Mouse (Mus musculus) midbrain, postnatal 0 days (tissue): ENCODE results near the gene Map4k5. TPM values are rescaled to one million over a fixed set of nuclear protein-coding genes. Genes with fewer than 3 reads are reported as not detected.

Experiments
- ATAC-seq: fragments of 200-750 bp; cut with Nextera tagmentation; 2 replicates; pipeline ENCODE4 v1.8.0; 2017; ENCODE audit warnings: moderate number of reproducible peaks, mild to moderate bottlenecking, moderate TSS enrichment, moderate library complexity; ENCODE audit not compliant: low FRiP score
- DNase-seq: peaks from one replicate; pipeline ENCODE4 v3.0.0-alpha.2; 2015; ENCODE audit warnings: low spot score
- H3K27ac ChIP-seq: fragments of 300-500 bp; sonication (generic); 2 replicates; pipeline ENCODE4 v1.5.1; 2014; ENCODE audit warnings: low read depth, mild to moderate bottlenecking, low read length, mixed read lengths
- H3K27me3 ChIP-seq: fragments of 300-500 bp; sonication (generic); 2 replicates; pipeline ENCODE4 v1.6.1; 2014; ENCODE audit warnings: low read length, control low read depth, mixed read lengths; ENCODE audit not compliant: insufficient read depth
- H3K36me3 ChIP-seq: fragments of 300-500 bp; sonication (generic); 2 replicates; pipeline ENCODE4 v1.6.1; 2014; ENCODE audit warnings: low read length, control low read depth, mixed read lengths; ENCODE audit not compliant: insufficient read depth
- H3K4me1 ChIP-seq: fragments of 300-500 bp; sonication (generic); 2 replicates; pipeline ENCODE4 v1.6.1; 2014; ENCODE audit warnings: mild to moderate bottlenecking, control low read depth, antibody characterized with exemption, low read length, mixed read lengths; ENCODE audit not compliant: insufficient read depth
- H3K4me2 ChIP-seq: fragments of 300-500 bp; sonication (generic); 2 replicates; pipeline ENCODE4 v1.6.1; 2014; ENCODE audit warnings: low read depth, mild to moderate bottlenecking, low read length, mixed read lengths; ENCODE audit not compliant: poor library complexity, severe bottlenecking
- H3K4me3 ChIP-seq: fragments of 300-500 bp; sonication (generic); 2 replicates; pipeline ENCODE4 v1.5.1; 2014; ENCODE audit warnings: low read depth, mild to moderate bottlenecking, low read length, moderate library complexity
- H3K9ac ChIP-seq: fragments of 300-500 bp; sonication (generic); replicated peaks from 2 replicates; pipeline ENCODE4 v1.6.1; 2014; ENCODE audit warnings: mild to moderate bottlenecking, low read length, moderate library complexity, mixed read lengths; ENCODE audit not compliant: poor library complexity, severe bottlenecking
- H3K9me3 ChIP-seq: fragments of 300-500 bp; sonication (generic); 2 replicates; pipeline ENCODE4 v1.6.1; 2016; ENCODE audit warnings: low read length, control low read depth
- CTCF ChIP-seq: IDR thresholded peaks from 2 replicates; pipeline ENCODE4 v1.5.1; 2016; ENCODE audit warnings: antibody characterized with exemption, mild to moderate bottlenecking
- WGBS: fragments of 180-500 bp; shearing (Covaris S2); extraction: QIAGEN DNeasy Blood & Tissue Kit; methylation state at CpG from one replicate; pipeline ENCODE4 v1.1.7; 2014; 5-methylcytosine and 5-hydroxymethylcytosine counted together
- polyA plus RNA-seq: library from polyadenylated mRNA; unstranded; fragments of >200 nt; fragmentation: Nextera tagmentation; extraction: Ambion mirVana; gene quantifications from 2 replicates; pipeline ENCODE4 v1.2.1, GENCODE M21; 2015
- total RNA-seq: library from RNA; depleted of rRNA; stranded (reverse); fragments of >200 nt; gene quantifications from 2 replicates; pipeline ENCODE4 v1.2.3, GENCODE M21; 2014

Gene Map4k5
- total and polyA plus RNA-seq, 2 experiments from 2014 or later: 16.9 to 33.9 TPM

- H3K9me3 ChIP-seq: no peaks in the 10 kb centered on the region
- no peak for DNase-seq
- ATAC-seq: no peak
- 91% methylated on average over 9 of the region's 9 CpGs for WGBS
- H3K4me3 ChIP-seq: no peak overlapping the region
- H3K4me1 ChIP-seq: no peaks in the 10 kb centered on the region; the same call in 1 of the 2 replicates
- no peak overlapping the region for H3K9ac ChIP-seq
- H3K27ac ChIP-seq: no peak overlapping the region
- no peak for TF ChIP-seq CTCF
- no peak overlapping the region for H3K4me2 ChIP-seq
- no peaks in the 10 kb centered on the region for H3K36me3 ChIP-seq
- no peaks in the 10 kb centered on the region for H3K27me3 ChIP-seq
Observed at GRCm38 (mm10) chr12:69785471-69785870, 107.5 kb downstream of the Map4k5 start.

- no peak for ATAC-seq
- no peak overlapping the region for H3K4me3 ChIP-seq
- H3K4me2 ChIP-seq: no peak overlapping the region
- no peaks in the 10 kb centered on the region for H3K9me3 ChIP-seq
- no peak for DNase-seq
- H3K9ac ChIP-seq: no peak overlapping the region
- no peaks in the 10 kb centered on the region for H3K27me3 ChIP-seq
- H3K27ac ChIP-seq: no peak overlapping the region
- 68% methylated on average over 6 of the region's 6 CpGs for WGBS
- no peaks in the 10 kb centered on the region for H3K4me1 ChIP-seq
- no peaks in the 10 kb centered on the region for H3K36me3 ChIP-seq
- no peak for TF ChIP-seq CTCF
Observed at GRCm38 (mm10) chr12:69783247-69784025, 109.6 kb downstream of the Map4k5 start.

GRCm38 (mm10) chr12:69781935-69782650 lies 110.9 kb downstream of the Map4k5 start:
- Histone ChIP-seq H3K4me1 (no peaks in the 10 kb centered on the region), H3K4me2 (no peak overlapping the region), H3K27ac (no peak overlapping the region), H3K9ac (no peak overlapping the region), H3K9me3 (no peaks in the 10 kb centered on the region), H3K36me3 (no peaks in the 10 kb centered on the region), H3K27me3 (no peaks in the 10 kb centered on the region), H3K4me3 (no peak overlapping the region)
- DNase-seq (no peak), ATAC-seq (no peak)
- TF ChIP-seq CTCF: no peak
- WGBS: 83% methylated on average over 10 of the region's 10 CpGs

- DNase-seq: no peak
- no peak overlapping the region for H3K27ac ChIP-seq
- no peaks in the 10 kb centered on the region for H3K36me3 ChIP-seq
- 72% methylated on average over 8 of the region's 8 CpGs for whole genome bisulfite sequencing
- H3K9me3 ChIP-seq: no peaks in the 10 kb centered on the region
- H3K9ac ChIP-seq: no peak overlapping the region
- H3K4me2 ChIP-seq: no peak overlapping the region
- no peaks in the 10 kb centered on the region for H3K27me3 ChIP-seq
- no peak for TF ChIP-seq CTCF
- ATAC-seq: no peak
- H3K4me1 ChIP-seq: no peaks in the 10 kb centered on the region
- H3K4me3 ChIP-seq: no peak overlapping the region
Observed at GRCm38 (mm10) chr12:69781480-69781879, 111.5 kb downstream of the Map4k5 start.

GRCm38 (mm10) chr12:69777957-69778356 lies 115.0 kb downstream of the Map4k5 start:
- no peaks in the 10 kb centered on the region for H3K36me3 ChIP-seq
- H3K4me3 ChIP-seq: no peak overlapping the region
- ATAC-seq: no peak
- DNase-seq: no peak
- no peaks in the 10 kb centered on the region for H3K27me3 ChIP-seq
- H3K9me3 ChIP-seq: no peaks in the 10 kb centered on the region
- no peaks in the 10 kb centered on the region for H3K4me1 ChIP-seq
- no peak overlapping the region for H3K9ac ChIP-seq
- H3K4me2 ChIP-seq: no peak overlapping the region
- no peak for TF ChIP-seq CTCF
- H3K27ac ChIP-seq: no peak overlapping the region
- 77% methylated on average over 2 of the region's 2 CpGs for WGBS

GRCm38 (mm10) chr12:69777341-69777730 lies 115.7 kb downstream of the Map4k5 start:
- Histone ChIP-seq H3K9me3 (no peaks in the 10 kb centered on the region), H3K27ac (no peak overlapping the region), H3K4me2 (no peak overlapping the region), H3K4me1 (no peaks in the 10 kb centered on the region), H3K27me3 (no peaks in the 10 kb centered on the region), H3K9ac (no peak overlapping the region), H3K4me3 (no peak overlapping the region), H3K36me3 (no peaks in the 10 kb centered on the region)
- DNase-seq: no peak
- ATAC-seq: no peak
- TF ChIP-seq CTCF: no peak
- WGBS: 89% methylated on average over 6 of the region's 6 CpGs
